Mouse (Mus musculus): ENCODE measurements around the gene Fstl4. TPM values are rescaled to one million over a fixed set of nuclear protein-coding genes. Genes with fewer than 3 reads are reported as not detected.
A peak's percentile ranks its signal among the peaks of the same experiment; 100 is the strongest.
"Not testable (repeated sequence)": the region's sequence is repeated elsewhere in the genome, so short reads cannot be mapped to it uniquely, and the experiment has no call there.

Fstl4 gene
- total RNA-seq, 2 experiments from 2014 or later = 0.69 TPM; not detected in 1

GRCm38 (mm10) chr11:53071602-53072001 lies 307.2 kb downstream of the Fstl4 start:
- 0 out of 2 replicates have a peak, but pooled peaks have one; percentile 18 for ATAC-seq (replicated peaks; ENCODE audit: poor library complexity, severe bottlenecking)

- ATAC-seq (replicated peaks; ENCODE audit: poor library complexity, severe bottlenecking) = no peak
Observed at GRCm38 (mm10) chr11:53077641-53078040, 313.2 kb downstream of the Fstl4 start.

- peak; percentile 94 for ATAC-seq (replicated peaks; ENCODE audit: poor library complexity, severe bottlenecking)
Observed at GRCm38 (mm10) chr11:53078419-53079334, 314.2 kb downstream of the Fstl4 start.

- no peak for ATAC-seq (replicated peaks; ENCODE audit: poor library complexity, severe bottlenecking)
Observed at GRCm38 (mm10) chr11:53081310-53081709, 316.9 kb downstream of the Fstl4 start.

- ATAC-seq (replicated peaks; ENCODE audit: poor library complexity, severe bottlenecking) = peak; percentile 81
Observed at GRCm38 (mm10) chr11:53085367-53085766, 320.9 kb downstream of the Fstl4 start.

- ATAC-seq (replicated peaks; ENCODE audit: poor library complexity, severe bottlenecking) = no peak
Observed at GRCm38 (mm10) chr11:53085858-53086565, 321.6 kb downstream of the Fstl4 start.

GRCm38 (mm10) chr11:53087896-53088295 lies 323.5 kb downstream of the Fstl4 start:
- ATAC-seq (replicated peaks; ENCODE audit: poor library complexity, severe bottlenecking) = not testable (repeated sequence)

- no peak for ATAC-seq (replicated peaks; ENCODE audit: poor library complexity, severe bottlenecking)
Observed at GRCm38 (mm10) chr11:53091596-53091995, 327.2 kb downstream of the Fstl4 start.

- peak; percentile 36 for ATAC-seq (replicated peaks; ENCODE audit: poor library complexity, severe bottlenecking)
Observed at GRCm38 (mm10) chr11:53096871-53097270, 332.4 kb downstream of the Fstl4 start.

GRCm38 (mm10) chr11:53097331-53097730 lies 332.9 kb downstream of the Fstl4 start:
- peak; percentile 26; the same call in 1 of the 2 replicates for ATAC-seq (replicated peaks; ENCODE audit: poor library complexity, severe bottlenecking)

- ATAC-seq (replicated peaks; ENCODE audit: poor library complexity, severe bottlenecking) = peak; percentile 85
Observed at GRCm38 (mm10) chr11:53097870-53098269, 333.4 kb downstream of the Fstl4 start.

- no peak for ATAC-seq (replicated peaks; ENCODE audit: poor library complexity, severe bottlenecking)
Observed at GRCm38 (mm10) chr11:53098780-53099198, 334.4 kb downstream of the Fstl4 start.

GRCm38 (mm10) chr11:53099322-53099721 lies 334.9 kb downstream of the Fstl4 start:
- ATAC-seq (replicated peaks; ENCODE audit: poor library complexity, severe bottlenecking) = no peak

GRCm38 (mm10) chr11:53101732-53102131 lies 337.3 kb downstream of the Fstl4 start:
- no peak for ATAC-seq (replicated peaks; ENCODE audit: poor library complexity, severe bottlenecking)

GRCm38 (mm10) chr11:53103601-53104325 lies 339.3 kb downstream of the Fstl4 start:
- no peak for ATAC-seq (replicated peaks; ENCODE audit: poor library complexity, severe bottlenecking)

GRCm38 (mm10) chr11:53107706-53108105 lies 343.3 kb downstream of the Fstl4 start:
- no peak for ATAC-seq (replicated peaks; ENCODE audit: poor library complexity, severe bottlenecking)

GRCm38 (mm10) chr11:53108798-53109197 lies 344.4 kb downstream of the Fstl4 start:
- ATAC-seq (replicated peaks; ENCODE audit: poor library complexity, severe bottlenecking) = no peak

GRCm38 (mm10) chr11:53109701-53110467 lies 345.4 kb downstream of the Fstl4 start:
- no peak for ATAC-seq (replicated peaks; ENCODE audit: poor library complexity, severe bottlenecking)

GRCm38 (mm10) chr11:53115711-53116110 lies 351.3 kb downstream of the Fstl4 start:
- ATAC-seq (replicated peaks; ENCODE audit: poor library complexity, severe bottlenecking) = peak; percentile 68

GRCm38 (mm10) chr11:53116356-53116755 lies 351.9 kb downstream of the Fstl4 start:
- no peak for ATAC-seq (replicated peaks; ENCODE audit: poor library complexity, severe bottlenecking)
